Mouse (Mus musculus) embryonic fibroblast, embryonic 13.5 days (primary cell): ENCODE results near the gene Caml.

Source experiments
- CTCF ChIP-seq: IDR thresholded peaks from 2 replicates; pipeline ENCODE4 v1.5.1; 2011; ENCODE audit warnings: mild to moderate bottlenecking, control low read depth, low read length, moderate library complexity, borderline replicate concordance; ENCODE audit not compliant: insufficient read depth
- POLR2A ChIP-seq: IDR thresholded peaks from 2 replicates; pipeline ENCODE4 v1.6.1; 2011; ENCODE audit warnings: low read depth, mild to moderate bottlenecking, control low read depth, low read length, moderate library complexity

DNA sequence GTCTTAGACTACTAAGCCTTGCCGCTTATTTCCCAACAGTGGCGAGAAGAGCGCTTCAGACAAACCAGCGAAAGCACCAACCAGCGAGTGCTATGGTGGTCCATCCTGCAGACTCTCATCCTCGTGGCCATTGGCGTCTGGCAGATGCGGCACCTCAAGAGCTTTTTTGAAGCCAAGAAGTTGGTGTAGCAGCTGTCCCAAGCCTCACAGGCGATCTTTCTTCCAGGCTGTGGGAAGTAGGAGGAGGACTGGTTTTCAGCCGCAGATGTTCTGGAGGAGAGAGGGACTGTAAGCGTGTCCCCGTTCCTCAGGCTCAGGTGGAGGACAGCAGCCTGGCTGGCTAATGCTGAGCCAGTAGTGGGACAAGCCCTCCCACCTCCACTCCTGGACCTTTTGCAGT, 26.0 kb upstream of the Caml start:
- TF ChIP-seq POLR2A, result no peak
- TF ChIP-seq CTCF, result no peak
